Mouse (Mus musculus) heart, postnatal 0 days (tissue): Measurements from ENCODE around the gene Gm10964. TPM values are rescaled to one million over a fixed set of nuclear protein-coding genes. Genes with fewer than 3 reads are reported as not detected.

Experiments
- ATAC-seq: fragments of 200-750 bp; cut with Nextera tagmentation; 2 replicates; pipeline ENCODE4 v1.8.0; 2017; ENCODE audit warnings: low read depth, moderate number of reproducible peaks, moderate library complexity; ENCODE audit not compliant: insufficient read depth
- DNase-seq: peaks from one replicate; pipeline ENCODE4 v3.0.0-alpha.2; 2016; ENCODE audit warnings: low spot score
- H3K27ac ChIP-seq: fragments of 300-500 bp; sonication (generic); 2 replicates; pipeline ENCODE4 v1.5.1; 2014; ENCODE audit warnings: low read depth, mild to moderate bottlenecking
- H3K27me3 ChIP-seq: fragments of 300-500 bp; sonication (generic); 2 replicates; pipeline ENCODE4 v1.6.1; 2014; ENCODE audit warnings: low read length, mixed read lengths; ENCODE audit not compliant: control insufficient read depth, insufficient read depth
- H3K36me3 ChIP-seq: fragments of 300-500 bp; sonication (generic); replicated peaks from 2 replicates; pipeline ENCODE4 v1.6.1; 2014; ENCODE audit warnings: low read length, mixed read lengths; ENCODE audit not compliant: control insufficient read depth, insufficient read depth
- H3K4me1 ChIP-seq: fragments of 300-500 bp; sonication (generic); 2 replicates; pipeline ENCODE4 v1.6.1; 2014; ENCODE audit warnings: antibody characterized with exemption; ENCODE audit not compliant: control insufficient read depth, insufficient read depth
- H3K4me2 ChIP-seq: fragments of 300-500 bp; sonication (generic); 2 replicates; pipeline ENCODE4 v1.6.1; 2014; ENCODE audit warnings: low read depth, mild to moderate bottlenecking, low read length, moderate library complexity
- H3K4me3 ChIP-seq: fragments of 300-500 bp; sonication (generic); 2 replicates; pipeline ENCODE4 v1.5.1; 2014; ENCODE audit warnings: low read depth, low read length
- H3K9ac ChIP-seq: fragments of 300-500 bp; sonication (generic); replicated peaks from 2 replicates; pipeline ENCODE4 v1.6.1; 2014; ENCODE audit warnings: low read depth, low read length, mixed read lengths
- H3K9me3 ChIP-seq: fragments of 300-500 bp; sonication (generic); replicated peaks from 2 replicates; pipeline ENCODE4 v1.6.1; 2016; ENCODE audit warnings: low read length; ENCODE audit not compliant: control insufficient read depth
- CTCF ChIP-seq: IDR thresholded peaks from 2 replicates; pipeline ENCODE4 v1.5.1; 2016; ENCODE audit warnings: antibody characterized with exemption, control low read depth, low read depth
- EP300 ChIP-seq: IDR thresholded peaks from 2 replicates; pipeline ENCODE4 v1.6.1; 2016; ENCODE audit warnings: antibody characterized with exemption, low read depth
- WGBS: fragments of 180-500 bp; shearing (Covaris S2); extraction: QIAGEN DNeasy Blood & Tissue Kit; methylation state at CpG from one replicate; pipeline ENCODE4 v1.1.7; 2014; 5-methylcytosine and 5-hydroxymethylcytosine counted together
- polyA plus RNA-seq: library from polyadenylated mRNA; unstranded; fragments of >200 nt; fragmentation: Nextera tagmentation; extraction: Ambion mirVana; gene quantifications from 2 replicates; pipeline ENCODE4 v1.2.1, GENCODE M21; 2015
- total RNA-seq: library from RNA; depleted of rRNA; stranded (reverse); fragments of >200 nt; gene quantifications from 2 replicates; pipeline ENCODE4 v1.2.3, GENCODE M21; 2014; ENCODE audit warnings: low replicate concordance

The Gm10964 gene
- total and polyA plus RNA-seq, 2 experiments from 2014 or later = not detected

- no peak overlapping the region for H3K9ac ChIP-seq
- no peaks in the 10 kb centered on the region for H3K9me3 ChIP-seq
- WGBS = 80% methylated on average over 4 of the region's 4 CpGs
- no peak for ATAC-seq
- no peaks in the 10 kb centered on the region for H3K27me3 ChIP-seq
- peak; percentile 3 for DNase-seq
- H3K36me3 ChIP-seq = no peaks in the 10 kb centered on the region
- H3K4me2 ChIP-seq = no peak overlapping the region
- no peak overlapping the region for H3K4me3 ChIP-seq
- H3K27ac ChIP-seq = no peak overlapping the region
- TF ChIP-seq CTCF (no peak), EP300 (no peak)
- peaks cover 30% of the 10 kb centered on the region for H3K4me1 ChIP-seq
These were observed 43.9 kb downstream of the Gm10964 start for GRCm38 (mm10) chr3:103782844-103783609.

GRCm38 (mm10) chr3:103787225-103787624 is 48.1 kb downstream of the Gm10964 start:
- H3K36me3 ChIP-seq = no peaks in the 10 kb centered on the region
- TF ChIP-seq EP300 (no peak), CTCF (no peak)
- H3K4me1 ChIP-seq = peaks cover 39% of the 10 kb centered on the region
- H3K4me2 ChIP-seq = no peak overlapping the region
- H3K4me3 ChIP-seq = no peak overlapping the region
- H3K9ac ChIP-seq = no peak overlapping the region
- 0 out of 2 replicates have a peak overlapping the region, but pooled peaks have one; percentile 0 for H3K27ac ChIP-seq
- ATAC-seq (no peak), DNase-seq (peak; percentile 5)
- 63% methylated on average over 7 of the region's 7 CpGs for WGBS
- H3K9me3 ChIP-seq = no peaks in the 10 kb centered on the region
- no peaks in the 10 kb centered on the region for H3K27me3 ChIP-seq

- Histone ChIP-seq H3K27ac (peak overlapping the region; percentile 15; the same call in 1 of the 2 replicates), H3K9ac (0 out of 2 replicates have a peak overlapping the region, but pooled peaks have one; percentile 97), H3K4me2 (peak overlapping the region; percentile 83), H3K27me3 (no peaks in the 10 kb centered on the region), H3K9me3 (no peaks in the 10 kb centered on the region), H3K4me3 (peak overlapping the region; percentile 97), H3K4me1 (peaks cover 31% of the 10 kb centered on the region), H3K36me3 (no peaks in the 10 kb centered on the region)
- 72% methylated on average over 7 of the region's 7 CpGs for WGBS
- DNase-seq = no peak
- TF ChIP-seq CTCF = no peak
- TF ChIP-seq EP300 = no peak
- no peak for ATAC-seq
These were observed 49.9 kb downstream of the Gm10964 start for GRCm38 (mm10) chr3:103789096-103789495.

GRCm38 (mm10) chr3:103789891-103790345 is 50.8 kb downstream of the Gm10964 start:
- WGBS = under 1% methylated on average over 14 of the region's 14 CpGs
- DNase-seq (peak; percentile 79), ATAC-seq (0 out of 2 replicates have a peak, but pooled peaks have one; percentile 12)
- H3K27ac ChIP-seq = peak overlapping the region; percentile 95
- no peaks in the 10 kb centered on the region for H3K27me3 ChIP-seq
- TF ChIP-seq CTCF = no peak
- no peak for TF ChIP-seq EP300
- H3K4me2 ChIP-seq = peak overlapping the region; percentile 83
- peak overlapping the region; percentile 97 for H3K9ac ChIP-seq
- no peaks in the 10 kb centered on the region for H3K9me3 ChIP-seq
- H3K4me1 ChIP-seq = peaks cover 26% of the 10 kb centered on the region
- H3K36me3 ChIP-seq = no peaks in the 10 kb centered on the region
- peak overlapping the region; percentile 97 for H3K4me3 ChIP-seq

- WGBS = 0% methylated on average over 55 of the region's 61 CpGs
- Histone ChIP-seq H3K36me3 (no peaks in the 10 kb centered on the region), H3K9me3 (no peaks in the 10 kb centered on the region), H3K4me3 (peak overlapping the region; percentile 97), H3K9ac (peak overlapping the region; percentile 97), H3K4me2 (peak overlapping the region; percentile 83), H3K27ac (peak overlapping the region; percentile 95), H3K4me1 (peaks cover 24% of the 10 kb centered on the region), H3K27me3 (no peaks in the 10 kb centered on the region)
- peak; percentile 70 for ATAC-seq
- TF ChIP-seq CTCF (no peak), EP300 (no peak)
- peak; percentile 5 for DNase-seq
These were observed 51.4 kb downstream of the Gm10964 start for GRCm38 (mm10) chr3:103790346-103791145.
